Mouse (Mus musculus): ENCODE measurements around the gene Ube2j1.

- TF ChIP-seq CTCF (IDR thresholded peaks at IDR 0.05; ENCODE audit: low read depth, low read length) (no peak), EP300 (IDR thresholded peaks at IDR 0.05; ENCODE audit: insufficient read depth, low read depth, low read length) (no peak), POLR2A (IDR thresholded peaks at IDR 0.05; ENCODE audit: insufficient read depth, low read length) (no peak)
These were observed 47.3 kb downstream of the Ube2j1 start for GRCm38 (mm10) chr4:33078492-33078891.

All from ES-Bruce4 (cell line).